Mouse (Mus musculus): Measurements from ENCODE around the gene Catsper1.
"Not testable (repeated sequence)": the region's sequence is repeated elsewhere in the genome, so short reads cannot be mapped to it uniquely, and the experiment has no call there.

GRCm38 (mm10) chr19:5349502-5349873 lies 13.9 kb downstream of the Catsper1 start, which contains the start of gene Cst6:
- TF ChIP-seq CTCF (IDR thresholded peaks at IDR 0.05; ENCODE audit: low read depth, low read length); POLR2A (IDR thresholded peaks at IDR 0.05; ENCODE audit: extremely low read depth, insufficient read depth, low read length): not testable (repeated sequence)

Measured in liver, adult 2 months (tissue).